Mouse (Mus musculus) liver, embryonic 11.5 days (tissue): ENCODE measurements at regions not wholly inside any gene's neighbourhood (a gene's known extent, or its start where the extent isn't known, plus 50 kb on each side); places are given as distances from the start of the nearest gene placed in this dataset.

Source experiments
- ATAC-seq: fragments of 200-750 bp; cut with Nextera tagmentation; replicated peaks from 2 replicates; pipeline ENCODE4 v1.8.0; 2017; ENCODE audit warnings: moderate number of reproducible peaks, mild to moderate bottlenecking, moderate TSS enrichment, moderate library complexity; ENCODE audit not compliant: low FRiP score
- DNase-seq: peaks from one replicate; pipeline ENCODE4 v3.0.0-alpha.2; 2017; ENCODE audit warnings: low spot score
- H3K27ac ChIP-seq: fragments of 300-500 bp; sonication (generic); 2 replicates; pipeline ENCODE4 v1.5.1; 2014; ENCODE audit warnings: mild to moderate bottlenecking, low read depth, low read length, control low read depth
- H3K27me3 ChIP-seq: fragments of 300-500 bp; sonication (generic); replicated peaks from 2 replicates; pipeline ENCODE4 v1.6.1; 2014; ENCODE audit warnings: low read length, mixed read lengths; ENCODE audit not compliant: control insufficient read depth, insufficient read depth
- H3K36me3 ChIP-seq: fragments of 300-500 bp; sonication (generic); 2 replicates; pipeline ENCODE4 v1.6.1; 2014; ENCODE audit warnings: mild to moderate bottlenecking, low read length, moderate library complexity, mixed read lengths; ENCODE audit not compliant: control insufficient read depth, insufficient read depth
- H3K4me1 ChIP-seq: fragments of 300-500 bp; sonication (generic); replicated peaks from 2 replicates; pipeline ENCODE4 v1.6.1; 2014; ENCODE audit warnings: low read length, mixed read lengths; ENCODE audit not compliant: control insufficient read depth, insufficient read depth
- H3K4me2 ChIP-seq: fragments of 300-500 bp; sonication (generic); 2 replicates; pipeline ENCODE4 v1.6.1; 2014; ENCODE audit warnings: mild to moderate bottlenecking, control low read depth, moderate library complexity
- H3K4me3 ChIP-seq: fragments of 300-500 bp; sonication (generic); 2 replicates; pipeline ENCODE4 v1.5.1; 2014; ENCODE audit warnings: low read depth, low read length, control low read depth
- H3K9ac ChIP-seq: fragments of 300-500 bp; sonication (generic); 2 replicates; pipeline ENCODE4 v1.6.1; 2014; ENCODE audit warnings: low read depth, low read length, control low read depth
- H3K9me3 ChIP-seq: fragments of 300-500 bp; sonication (generic); 2 replicates; pipeline ENCODE4 v1.6.1; 2016; ENCODE audit warnings: low read length, inconsistent platforms, mixed read lengths; ENCODE audit not compliant: control insufficient read depth
- WGBS: fragments of 180-500 bp; shearing (Covaris S2); extraction: QIAGEN DNeasy Blood & Tissue Kit; methylation state at CpG from one replicate; pipeline ENCODE4 v1.1.7; 2014; 5-methylcytosine and 5-hydroxymethylcytosine counted together

DNA sequence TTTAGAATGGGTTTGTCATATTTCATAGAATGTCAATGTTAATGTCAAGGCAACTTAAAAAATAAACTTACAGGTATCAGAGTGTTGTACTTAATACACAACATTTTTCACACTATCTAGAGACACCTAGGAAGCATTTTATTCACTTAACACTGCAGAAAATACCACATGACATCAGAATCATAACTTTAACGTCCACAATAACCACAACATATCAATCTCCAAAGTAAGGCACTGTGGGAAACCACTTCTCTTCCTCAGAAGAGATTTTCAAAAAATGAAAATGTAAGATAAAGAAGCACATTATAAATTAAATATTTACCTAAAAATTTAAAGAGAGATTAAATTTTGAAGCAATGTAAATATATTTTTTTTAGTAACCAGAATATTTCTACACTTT is 599.3 kb downstream of the Dach1 start:
- DNase-seq (no peak), ATAC-seq (no peak)
- no peaks in the 10 kb centered on the region for H3K9me3 ChIP-seq
- no peak overlapping the region for H3K4me2 ChIP-seq
- no peaks in the 10 kb centered on the region for H3K36me3 ChIP-seq
- no peak overlapping the region for H3K9ac ChIP-seq
- no peak overlapping the region for H3K4me3 ChIP-seq
- no peak overlapping the region for H3K27ac ChIP-seq
- 55% methylated on average over 1 of the region's 1 CpGs for WGBS
- H3K27me3 ChIP-seq: no peaks in the 10 kb centered on the region
- H3K4me1 ChIP-seq: no peaks in the 10 kb centered on the region

DNA sequence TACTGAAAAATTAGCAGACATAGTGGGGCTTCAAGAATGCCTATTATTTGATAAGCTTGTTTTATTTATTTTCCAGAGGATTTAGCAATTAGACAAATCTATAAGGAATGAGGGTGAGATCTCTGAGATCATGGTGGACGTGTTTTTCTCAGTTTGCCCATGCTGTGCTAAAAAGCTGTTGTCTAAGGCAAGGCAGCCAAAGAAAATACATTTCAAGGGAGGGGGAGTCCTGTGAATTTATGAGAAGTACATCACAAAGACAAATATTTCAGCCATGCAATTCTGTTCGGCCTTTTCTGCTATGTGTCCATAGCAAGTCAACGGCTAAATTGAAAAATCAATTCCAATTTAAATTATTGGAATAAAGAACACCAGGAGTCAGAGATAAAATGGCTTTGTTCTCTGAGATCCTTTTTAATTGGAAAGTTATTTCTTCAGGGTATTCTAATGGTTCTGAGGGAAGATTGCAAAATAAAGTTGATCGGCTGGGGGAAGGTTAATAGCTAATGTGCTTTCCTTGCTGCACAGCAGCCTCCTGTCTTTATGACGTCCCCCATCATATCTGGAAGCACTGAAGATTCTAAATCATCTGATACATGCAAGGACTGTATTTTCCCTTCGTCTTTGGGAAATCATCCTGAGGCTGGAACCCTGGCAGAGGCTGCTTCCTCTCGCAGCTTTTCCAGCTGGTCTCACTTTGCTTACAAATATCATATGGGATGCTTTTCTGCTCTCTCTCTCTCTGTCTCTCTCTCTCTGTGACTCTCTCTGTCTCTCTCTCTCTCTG is 609.3 kb downstream of the Dach1 start:
- no peak overlapping the region for H3K4me2 ChIP-seq
- DNase-seq (no peak), ATAC-seq (no peak)
- WGBS: 57% methylated on average over 7 of the region's 7 CpGs
- no peak overlapping the region for H3K9ac ChIP-seq
- no peaks in the 10 kb centered on the region for H3K4me1 ChIP-seq
- H3K27ac ChIP-seq: no peak overlapping the region
- no peaks in the 10 kb centered on the region for H3K36me3 ChIP-seq
- no peaks in the 10 kb centered on the region for H3K27me3 ChIP-seq
- no peak overlapping the region for H3K4me3 ChIP-seq
- no peaks in the 10 kb centered on the region for H3K9me3 ChIP-seq

DNA sequence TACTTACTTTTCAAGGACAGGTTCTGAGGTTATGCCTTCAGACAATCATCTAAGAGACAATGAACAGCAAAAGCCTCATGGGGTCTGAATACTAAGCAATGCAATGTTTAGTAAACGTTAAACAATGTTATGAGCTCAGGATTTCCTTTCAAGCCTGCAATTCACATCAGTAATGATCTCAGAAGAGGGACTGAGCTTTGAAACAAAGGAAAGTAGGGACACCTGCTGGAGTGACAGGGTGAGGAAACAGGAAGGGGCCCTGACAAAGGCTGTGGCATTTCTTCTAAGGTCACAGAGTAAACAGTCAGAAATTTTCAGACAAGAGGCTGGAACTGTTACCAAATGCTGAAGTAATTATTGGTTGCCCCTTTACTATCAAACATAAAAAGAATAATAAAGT is 610.0 kb downstream of the Dach1 start:
- Histone ChIP-seq H3K9ac (no peak overlapping the region), H3K27ac (no peak overlapping the region), H3K27me3 (no peaks in the 10 kb centered on the region), H3K9me3 (no peaks in the 10 kb centered on the region), H3K4me2 (no peak overlapping the region), H3K36me3 (no peaks in the 10 kb centered on the region), H3K4me1 (no peaks in the 10 kb centered on the region), H3K4me3 (no peak overlapping the region)
- ATAC-seq (no peak; the same call in 1 of the 2 replicates), DNase-seq (no peak)
- WGBS: 0% methylated on average over 1 of the region's 1 CpGs

DNA sequence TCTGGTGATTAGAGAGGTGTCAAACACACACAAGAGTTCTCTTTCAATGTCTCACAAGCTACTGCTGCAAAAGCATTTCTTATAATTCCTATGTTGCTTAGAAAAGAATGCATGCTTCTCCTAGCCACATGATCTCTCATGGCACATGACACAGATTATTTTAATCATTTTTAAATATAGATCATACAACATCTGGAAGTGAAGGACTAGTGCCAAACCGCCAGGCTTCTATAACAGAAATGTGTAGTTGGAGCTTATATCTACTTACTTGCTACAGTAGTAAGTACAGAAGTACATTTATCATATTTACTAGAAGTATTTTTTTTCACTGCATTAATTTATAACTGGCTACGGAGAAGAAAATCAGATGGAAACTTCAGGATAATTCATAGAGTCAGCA is 611.3 kb downstream of the Dach1 start:
- Histone ChIP-seq H3K9me3 (no peaks in the 10 kb centered on the region), H3K27me3 (no peaks in the 10 kb centered on the region), H3K4me2 (no peak overlapping the region), H3K4me1 (no peaks in the 10 kb centered on the region), H3K27ac (no peak overlapping the region), H3K36me3 (no peaks in the 10 kb centered on the region), H3K9ac (no peak overlapping the region), H3K4me3 (no peak overlapping the region)
- DNase-seq (no peak), ATAC-seq (no peak)
- 88% methylated on average over 2 of the region's 2 CpGs for WGBS

DNA sequence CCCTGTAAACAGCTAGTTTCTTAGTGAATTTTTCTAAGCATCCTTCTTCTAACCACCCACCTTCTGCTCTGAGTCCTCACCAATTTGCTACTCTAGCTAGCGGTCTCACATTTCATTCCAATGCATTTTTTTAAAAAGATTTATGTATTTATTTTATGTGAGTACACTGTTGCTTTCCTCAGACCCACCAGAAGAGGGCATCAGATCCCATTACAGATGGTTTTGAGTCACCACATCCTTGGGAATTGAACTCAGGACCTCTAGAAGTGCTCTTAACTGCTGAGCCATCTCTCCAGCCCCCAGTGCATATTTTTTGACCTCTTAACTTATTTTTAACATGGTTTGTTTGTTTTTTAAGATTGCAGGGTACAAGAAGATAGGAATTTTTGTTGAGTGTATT is 611.7 kb downstream of the Dach1 start:
- H3K4me2 ChIP-seq: no peak overlapping the region

DNA sequence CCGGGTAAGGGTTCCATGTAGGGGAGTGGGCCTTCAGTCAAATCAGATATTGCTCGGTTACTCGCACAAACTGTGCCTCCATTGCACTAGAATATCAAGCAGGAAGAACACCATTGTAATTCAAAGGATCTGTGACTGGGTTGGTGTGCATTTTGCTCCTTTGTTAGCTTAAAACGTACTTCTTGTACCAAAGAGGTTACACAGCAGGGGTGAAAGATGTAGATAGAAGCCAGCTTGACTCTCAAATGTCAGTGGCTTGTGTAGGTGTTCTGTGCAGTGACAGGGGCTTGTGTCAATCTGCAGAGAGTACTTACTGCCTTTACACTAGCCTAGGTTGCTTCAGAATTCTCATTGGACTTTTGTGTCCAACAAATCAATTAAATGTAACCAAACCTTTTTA is 623.3 kb downstream of the Dach1 start:
- Histone ChIP-seq H3K27ac (no peak overlapping the region), H3K36me3 (no peaks in the 10 kb centered on the region), H3K9me3 (no peaks in the 10 kb centered on the region), H3K4me3 (no peak overlapping the region), H3K4me1 (no peaks in the 10 kb centered on the region), H3K4me2 (no peak overlapping the region), H3K9ac (no peak overlapping the region), H3K27me3 (no peaks in the 10 kb centered on the region)
- 76% methylated on average over 4 of the region's 4 CpGs for WGBS
- ATAC-seq (no peak), DNase-seq (no peak)

More for the DNA sequence above, 611.7 kb downstream of the Dach1 start:
- H3K27ac ChIP-seq: no peak overlapping the region
- no peaks in the 10 kb centered on the region for H3K36me3 ChIP-seq
- no peak overlapping the region for H3K4me3 ChIP-seq
- no peak overlapping the region for H3K9ac ChIP-seq
- WGBS: 79% methylated on average over 1 of the region's 1 CpGs
- DNase-seq (no peak), ATAC-seq (no peak)
- no peaks in the 10 kb centered on the region for H3K9me3 ChIP-seq
- no peaks in the 10 kb centered on the region for H3K4me1 ChIP-seq
- no peaks in the 10 kb centered on the region for H3K27me3 ChIP-seq

DNA sequence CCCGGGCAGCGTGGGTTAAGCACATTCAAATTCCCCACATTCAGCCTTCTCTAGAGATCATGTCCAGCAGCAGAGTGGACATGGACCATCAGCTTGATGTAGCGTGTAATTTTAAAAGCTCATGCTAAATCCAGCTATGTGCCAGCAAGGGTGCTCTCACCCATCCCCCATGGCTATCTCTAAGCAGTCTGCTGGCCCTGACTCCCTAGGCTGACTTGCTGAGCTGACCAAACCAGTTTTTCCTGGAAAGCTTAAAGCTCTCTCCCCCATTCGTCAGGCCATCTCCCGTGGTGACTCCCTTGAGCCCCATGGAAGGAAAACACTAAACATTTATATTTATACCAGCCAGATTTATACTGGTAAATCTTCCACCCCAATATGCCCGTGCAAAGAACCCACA is 625.3 kb downstream of the Dach1 start:
- no peak for ATAC-seq
- Histone ChIP-seq H3K27me3 (no peaks in the 10 kb centered on the region), H3K27ac (no peak overlapping the region), H3K4me1 (no peaks in the 10 kb centered on the region), H3K4me2 (no peak overlapping the region), H3K4me3 (no peak overlapping the region), H3K9ac (no peak overlapping the region), H3K9me3 (no peaks in the 10 kb centered on the region), H3K36me3 (no peaks in the 10 kb centered on the region)
- 60% methylated on average over 6 of the region's 6 CpGs for WGBS
- no peak for DNase-seq

DNA sequence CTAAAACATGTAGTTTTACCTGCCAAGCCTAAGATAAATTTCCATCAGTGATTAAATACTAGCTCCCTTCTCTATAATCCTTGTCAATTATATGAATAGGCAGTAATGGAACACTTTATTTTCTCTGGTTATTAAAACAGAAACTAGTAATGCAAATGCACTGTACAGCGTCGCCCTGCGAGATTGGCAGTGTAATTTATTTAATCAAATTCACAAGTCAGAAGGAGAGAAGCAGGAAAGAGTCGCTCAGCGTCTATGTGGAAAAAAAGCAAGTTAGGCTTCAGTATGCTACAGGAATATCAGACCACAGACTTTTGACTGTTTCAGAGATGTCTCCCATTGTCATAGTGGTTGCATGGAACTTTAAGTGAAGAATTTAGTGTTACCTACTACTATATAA is 632.6 kb downstream of the Dach1 start:
- DNase-seq: no peak
- H3K9ac ChIP-seq: no peak overlapping the region
- no peak for ATAC-seq
- no peak overlapping the region for H3K27ac ChIP-seq
- 87% methylated on average over 5 of the region's 5 CpGs for WGBS
- H3K27me3 ChIP-seq: no peaks in the 10 kb centered on the region
- no peaks in the 10 kb centered on the region for H3K36me3 ChIP-seq
- H3K4me1 ChIP-seq: no peaks in the 10 kb centered on the region
- no peak overlapping the region for H3K4me2 ChIP-seq
- no peaks in the 10 kb centered on the region for H3K9me3 ChIP-seq
- no peak overlapping the region for H3K4me3 ChIP-seq

DNA sequence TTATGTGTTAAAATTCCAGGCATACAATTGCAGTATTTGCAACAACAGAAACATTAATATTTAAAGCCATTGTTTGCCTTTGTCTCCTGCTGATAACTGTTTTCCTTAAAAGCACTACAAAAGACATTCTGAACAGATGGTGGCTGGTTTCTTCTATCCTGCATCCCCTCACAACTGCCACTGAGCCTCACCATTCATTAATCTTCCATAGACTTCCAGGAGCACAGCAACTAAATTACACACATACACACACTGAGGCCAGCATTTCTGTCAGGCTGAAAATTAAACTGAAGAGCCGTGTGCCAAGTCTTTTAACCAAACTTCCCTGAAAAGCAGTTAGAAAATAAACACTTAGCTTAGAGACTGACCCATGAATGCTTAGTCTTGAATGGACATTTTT is 658.2 kb downstream of the Dach1 start:
- Histone ChIP-seq H3K27me3 (no peaks in the 10 kb centered on the region), H3K27ac (no peak overlapping the region), H3K9ac (no peak overlapping the region), H3K4me2 (no peak overlapping the region), H3K4me1 (no peaks in the 10 kb centered on the region), H3K36me3 (no peaks in the 10 kb centered on the region), H3K4me3 (no peak overlapping the region), H3K9me3 (no peaks in the 10 kb centered on the region)
- DNase-seq (no peak), ATAC-seq (no peak)
- 56% methylated on average over 1 of the region's 1 CpGs for WGBS
